ENCODE assay signal across 8 mouse cellular contexts in the genomic region with DNA sequence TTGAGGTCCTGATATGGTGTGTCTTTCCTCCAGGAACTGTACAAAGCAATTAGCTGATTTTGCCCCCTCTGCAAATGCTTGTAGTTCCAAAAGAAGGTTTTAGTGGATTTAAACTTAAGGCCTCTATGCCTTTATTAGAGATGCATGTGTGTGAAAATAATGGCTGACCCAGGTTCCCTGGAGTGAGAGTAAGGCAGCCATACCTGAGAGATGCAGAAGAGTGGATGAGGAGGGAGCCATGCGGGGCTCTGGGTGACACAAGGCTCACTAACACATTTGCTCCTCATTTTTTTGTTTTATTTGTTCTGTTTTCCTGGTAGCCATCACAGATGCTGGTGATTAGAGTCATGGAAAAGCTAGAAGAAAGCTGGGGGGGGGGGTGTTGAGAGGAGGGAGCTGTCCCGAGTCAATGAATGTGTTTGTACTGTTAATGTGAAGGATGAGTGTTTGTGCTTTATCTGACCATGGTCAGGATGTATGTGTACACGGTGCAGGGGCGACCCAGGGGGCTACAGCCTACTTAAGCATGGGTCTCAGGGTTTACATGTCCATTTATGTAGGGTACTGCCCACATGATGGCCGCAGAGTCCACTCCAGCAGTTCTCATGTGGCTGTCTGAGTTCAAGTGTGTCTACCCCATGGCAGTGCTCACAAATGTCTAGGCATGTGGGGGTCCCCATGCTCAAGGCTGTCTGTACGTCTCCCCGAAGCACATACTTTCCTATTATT. TPM values are rescaled to one million over a fixed set of nuclear protein-coding genes. Genes with fewer than 3 reads are reported as not detected.
DNase-seq lines count a peak whose midpoint lies in the region; ATAC-seq and TF ChIP-seq lines count a peak whose summit lies in the region.

No protein-coding gene starts in this region.

- peak overlapping the region; percentile 57 for H3K4me2 ChIP-seq in kidney, postnatal 0 days (ENCODE audit: low read length)
- H3K4me2 ChIP-seq in forebrain, embryonic 12.5 days = peak overlapping the region; percentile 99
- peak overlapping the region; percentile 90 for H3K4me2 ChIP-seq in neural tube, embryonic 13.5 days

- H3K4me1 ChIP-seq in kidney, postnatal 0 days (replicated peaks; ENCODE audit: insufficient read depth, low read length) = peaks cover 37% of the 10 kb centered on the region
- H3K4me1 ChIP-seq in forebrain, embryonic 12.5 days = peaks cover 82% of the 10 kb centered on the region
- H3K4me1 ChIP-seq in limb, embryonic 10.5 days = peaks cover 90% of the 10 kb centered on the region
- peaks cover 83% of the 10 kb centered on the region for H3K4me1 ChIP-seq in neural tube, embryonic 13.5 days (replicated peaks)

- ATAC-seq in kidney, postnatal 0 days (replicated peaks; ENCODE audit: low FRiP score, low read depth) = no peak
- ATAC-seq in forebrain, embryonic 12.5 days (ENCODE audit: low FRiP score) = no peak
- 0 out of 2 replicates have a peak, but pooled peaks have one; percentile 0 for ATAC-seq in neural tube, embryonic 13.5 days (ENCODE audit: low read depth)

- no peaks in the 10 kb centered on the region for H3K27me3 ChIP-seq in kidney, postnatal 0 days (ENCODE audit: insufficient read depth, low read length)
- 0 out of 2 replicates have a peak, but pooled peaks cover 5% of the 10 kb centered on the region for H3K27me3 ChIP-seq in forebrain, embryonic 12.5 days
- peaks cover 6% of the 10 kb centered on the region for H3K27me3 ChIP-seq in limb, embryonic 10.5 days (ENCODE audit: low read depth, poor library complexity, severe bottlenecking)
- no peaks in the 10 kb centered on the region for H3K27me3 ChIP-seq in neural tube, embryonic 13.5 days

- H3K9ac ChIP-seq in kidney, postnatal 0 days (ENCODE audit: low read depth, low read length) = 0 out of 2 replicates have a peak overlapping the region, but pooled peaks have one; percentile 38
- H3K9ac ChIP-seq in forebrain, embryonic 12.5 days = peak overlapping the region; percentile 69
- H3K9ac ChIP-seq in neural tube, embryonic 13.5 days = peak overlapping the region; percentile 94

- H3K4me3 ChIP-seq in kidney, postnatal 0 days (replicated peaks; ENCODE audit: low read depth, low read length) = peak overlapping the region; percentile 20; the same call in 1 of the 2 replicates
- peak overlapping the region; percentile 42 for H3K4me3 ChIP-seq in forebrain, embryonic 12.5 days (replicated peaks)
- H3K4me3 ChIP-seq in limb, embryonic 10.5 days = peak overlapping the region; percentile 80
- peak overlapping the region; percentile 43 for H3K4me3 ChIP-seq in neural tube, embryonic 13.5 days

- TF ChIP-seq CTCF in kidney, postnatal 0 days (IDR thresholded peaks at IDR 0.05; ENCODE audit: low read depth) = no peak

- 0 out of 2 replicates have a peak, but pooled peaks cover 5% of the 10 kb centered on the region for H3K36me3 ChIP-seq in kidney, postnatal 0 days (ENCODE audit: insufficient read depth, low read length)
- H3K36me3 ChIP-seq in forebrain, embryonic 12.5 days (replicated peaks) = peaks cover 15% of the 10 kb centered on the region
- peaks cover 18% of the 10 kb centered on the region for H3K36me3 ChIP-seq in limb, embryonic 10.5 days
- peaks cover 13% of the 10 kb centered on the region for H3K36me3 ChIP-seq in neural tube, embryonic 13.5 days

- no peak for DNase-seq in kidney, postnatal 0 days (ENCODE audit: low spot score)
- no peak for DNase-seq in kidney, adult 18-20 months
- DNase-seq in limb, embryonic 10.5 days (ENCODE audit: low spot score) = no peak
- no peak for DNase-seq in T-cell, adult 2 months (ENCODE audit: low spot score)
- DNase-seq in left cerebral cortex, adult 11 months (ENCODE audit: low spot score) = no peak
- DNase-seq in adipocyte (ENCODE audit: low spot score) = no peak

- WGBS in kidney, postnatal 0 days = 30% methylated on average over 7 of the region's 7 CpGs
- 28% methylated on average over 7 of the region's 7 CpGs for WGBS in forebrain, embryonic 12.5 days
- WGBS in limb, embryonic 10.5 days = 40% methylated on average over 7 of the region's 7 CpGs
- WGBS in neural tube, embryonic 13.5 days = 37% methylated on average over 7 of the region's 7 CpGs

- no peaks in the 10 kb centered on the region for H3K9me3 ChIP-seq in kidney, postnatal 0 days (replicated peaks; ENCODE audit: low read length)
- no peaks in the 10 kb centered on the region for H3K9me3 ChIP-seq in forebrain, embryonic 12.5 days
- no peaks in the 10 kb centered on the region for H3K9me3 ChIP-seq in limb, embryonic 10.5 days (replicated peaks)
- no peaks in the 10 kb centered on the region for H3K9me3 ChIP-seq in neural tube, embryonic 13.5 days

- no peak overlapping the region for H3K27ac ChIP-seq in kidney, postnatal 0 days
- peak overlapping the region; percentile 93 for H3K27ac ChIP-seq in forebrain, embryonic 12.5 days
- peak overlapping the region; percentile 93 for H3K27ac ChIP-seq in limb, embryonic 10.5 days
- peak overlapping the region; percentile 75 for H3K27ac ChIP-seq in neural tube, embryonic 13.5 days (replicated peaks)

RNA-seq across cellular contexts. Expression of a gene that starts 9.7 kb away (rescaled TPM):
- 0.78 and 0.99 TPM in 2 replicates for polyA plus RNA-seq in kidney, postnatal 0 days (2015; fragmentation: Nextera tagmentation; extraction: Ambion mirVana)
- polyA plus RNA-seq in forebrain, embryonic 12.5 days (2016; fragmentation: Nextera tagmentation; extraction: Ambion mirVana) = 3.9 and 4.8 TPM in 2 replicates
- polyA plus RNA-seq in limb, embryonic 10.5 days (2016; fragmentation: Nextera tagmentation; extraction: Ambion mirVana) = 2.8 and 3.1 TPM in 2 replicates
- polyA plus RNA-seq in neural tube, embryonic 13.5 days (2015; fragmentation: Nextera tagmentation; extraction: Ambion mirVana) = 4.1 and 4.9 TPM in 2 replicates

RNA-seq across cellular contexts. Expression of a gene that starts 11.4 kb away (rescaled TPM):
- 226 and 227 TPM in 2 replicates for polyA plus RNA-seq in kidney, postnatal 0 days (2015; fragmentation: Nextera tagmentation; extraction: Ambion mirVana)
- polyA plus RNA-seq in forebrain, embryonic 12.5 days (2016; fragmentation: Nextera tagmentation; extraction: Ambion mirVana) = 155 and 161 TPM in 2 replicates
- polyA plus RNA-seq in limb, embryonic 10.5 days (2016; fragmentation: Nextera tagmentation; extraction: Ambion mirVana) = 184 and 188 TPM in 2 replicates
- polyA plus RNA-seq in neural tube, embryonic 13.5 days (2015; fragmentation: Nextera tagmentation; extraction: Ambion mirVana) = 141 and 147 TPM in 2 replicates

RNA-seq across cellular contexts. Expression of a gene that starts 17.9 kb away (rescaled TPM):
- polyA plus RNA-seq in kidney, postnatal 0 days (2015; fragmentation: Nextera tagmentation; extraction: Ambion mirVana) = 8.8 and 9.8 TPM in 2 replicates
- 8.6 and 8.8 TPM in 2 replicates for polyA plus RNA-seq in forebrain, embryonic 12.5 days (2016; fragmentation: Nextera tagmentation; extraction: Ambion mirVana)
- polyA plus RNA-seq in limb, embryonic 10.5 days (2016; fragmentation: Nextera tagmentation; extraction: Ambion mirVana) = 3.5 and 5.0 TPM in 2 replicates
- polyA plus RNA-seq in neural tube, embryonic 13.5 days (2015; fragmentation: Nextera tagmentation; extraction: Ambion mirVana) = 17.3 and 19.1 TPM in 2 replicates

RNA-seq across cellular contexts. Expression of a gene that starts 22.2 kb away (rescaled TPM):
- 11.1 and 12.1 TPM in 2 replicates for polyA plus RNA-seq in kidney, postnatal 0 days (2015; fragmentation: Nextera tagmentation; extraction: Ambion mirVana)
- 18.9 and 20.0 TPM in 2 replicates for polyA plus RNA-seq in forebrain, embryonic 12.5 days (2016; fragmentation: Nextera tagmentation; extraction: Ambion mirVana)
- polyA plus RNA-seq in limb, embryonic 10.5 days (2016; fragmentation: Nextera tagmentation; extraction: Ambion mirVana) = 20.6 and 22.0 TPM in 2 replicates
- polyA plus RNA-seq in neural tube, embryonic 13.5 days (2015; fragmentation: Nextera tagmentation; extraction: Ambion mirVana) = 17.8 and 19.8 TPM in 2 replicates

RNA-seq across cellular contexts. Expression of a gene that starts 33.8 kb away (rescaled TPM):
- 1.3 and 1.8 TPM in 2 replicates for polyA plus RNA-seq in kidney, postnatal 0 days (2015; fragmentation: Nextera tagmentation; extraction: Ambion mirVana)
- polyA plus RNA-seq in forebrain, embryonic 12.5 days (2016; fragmentation: Nextera tagmentation; extraction: Ambion mirVana) = 9.7 and 9.8 TPM in 2 replicates
- 12.3 and 12.6 TPM in 2 replicates for polyA plus RNA-seq in limb, embryonic 10.5 days (2016; fragmentation: Nextera tagmentation; extraction: Ambion mirVana)
- polyA plus RNA-seq in neural tube, embryonic 13.5 days (2015; fragmentation: Nextera tagmentation; extraction: Ambion mirVana) = 2.5 and 3.2 TPM in 2 replicates

Comparison
In these comparisons a context has a peak if more than half of its experiments do, and no peak if none do; other contexts are left out.
1. H3K4me3 ChIP-seq: peak in every context shown above with its lines; median percentile 80 in limb, embryonic 10.5 days; 43 in neural tube, embryonic 13.5 days; 42 in forebrain, embryonic 12.5 days; 20 in kidney, postnatal 0 days.
2. H3K9ac ChIP-seq: peak in every context shown above with its lines; median percentile 94 in neural tube, embryonic 13.5 days; 69 in forebrain, embryonic 12.5 days; 38 in kidney, postnatal 0 days.